Mouse (Mus musculus): ENCODE measurements around the gene Lzic. TPM values are rescaled to one million over a fixed set of nuclear protein-coding genes. Genes with fewer than 3 reads are reported as not detected.

Lzic gene
- polyA plus RNA-seq, 1 experiment, result 29.0 TPM

DNA sequence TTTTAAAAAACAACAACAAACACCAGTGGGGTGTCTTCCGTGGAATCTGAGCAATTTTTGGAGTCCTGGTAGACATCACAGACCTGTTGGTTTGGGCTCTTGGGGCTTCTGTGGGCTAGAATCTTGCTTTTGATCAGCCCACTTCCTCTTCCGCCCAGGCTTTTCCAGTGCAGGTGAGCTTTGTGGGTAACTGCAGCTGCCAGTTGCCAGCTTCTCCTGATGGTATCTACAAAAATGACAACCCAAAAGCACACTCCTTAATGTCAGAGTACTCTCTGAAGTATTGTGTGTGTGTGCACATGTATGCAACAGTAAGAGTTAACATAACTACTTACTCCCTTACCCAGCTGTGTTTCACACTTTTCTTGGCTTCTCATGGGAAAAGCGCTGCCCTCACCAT, 15.5 kb upstream of the Lzic start:
- no peak overlapping the region for H3K4me3 ChIP-seq (ENCODE audit: control insufficient read depth, insufficient read depth, low read length)
- peak; percentile 88 for DNase-seq
- TF ChIP-seq CTCF (IDR thresholded peaks at IDR 0.05; ENCODE audit: borderline replicate concordance, control insufficient read depth, extremely low read depth, insufficient read depth, low read length, poor library complexity) (no peak), POLR2A (IDR thresholded peaks at IDR 0.05; ENCODE audit: control insufficient read depth, extremely low read depth, insufficient read depth, low read length, poor library complexity) (no peak)
- 8% methylated on average over 3 of the region's 3 CpGs for whole genome bisulfite sequencing
- no peaks in the 10 kb centered on the region for H3K27me3 ChIP-seq (ENCODE audit: control insufficient read depth, insufficient read depth, low read length)
- peak overlapping the region; percentile 99 for H3K27ac ChIP-seq (ENCODE audit: control insufficient read depth, insufficient read depth, low read length)
- H3K4me1 ChIP-seq (replicated peaks; ENCODE audit: control insufficient read depth, insufficient read depth, low read length), result peaks cover 42% of the 10 kb centered on the region
- H3K36me3 ChIP-seq (ENCODE audit: control insufficient read depth, insufficient read depth, low read length), result 0 out of 2 replicates have a peak, but pooled peaks cover 3% of the 10 kb centered on the region

DNA sequence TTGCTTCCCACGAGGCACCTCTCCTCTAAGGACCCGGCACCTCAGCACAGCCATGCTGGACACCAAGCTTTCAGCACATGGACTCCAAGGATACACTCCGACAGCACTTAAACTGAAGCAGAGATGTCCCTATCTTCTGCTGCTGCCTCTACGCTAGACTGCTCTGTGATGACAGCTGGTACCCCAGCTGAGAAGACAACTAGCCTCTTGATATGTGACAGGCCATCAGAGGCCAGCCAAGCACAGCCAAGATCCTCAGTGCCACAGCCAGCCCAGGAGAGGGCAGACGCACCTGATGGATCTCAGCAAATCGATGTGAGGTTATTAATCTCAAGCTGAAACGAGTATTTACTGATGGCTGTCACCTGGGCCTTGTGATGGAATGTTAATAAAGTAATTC, 9.9 kb upstream of the Lzic start:
- H3K4me1 ChIP-seq (replicated peaks; ENCODE audit: control insufficient read depth, insufficient read depth, low read length), result peaks cover 12% of the 10 kb centered on the region
- 93% methylated on average over 7 of the region's 7 CpGs for WGBS
- TF ChIP-seq POLR2A (IDR thresholded peaks at IDR 0.05; ENCODE audit: control insufficient read depth, extremely low read depth, insufficient read depth, low read length, poor library complexity) (no peak), CTCF (IDR thresholded peaks at IDR 0.05; ENCODE audit: borderline replicate concordance, control insufficient read depth, extremely low read depth, insufficient read depth, low read length, poor library complexity) (no peak)
- H3K36me3 ChIP-seq (ENCODE audit: control insufficient read depth, insufficient read depth, low read length), result 0 out of 2 replicates have a peak, but pooled peaks cover 3% of the 10 kb centered on the region
- no peak overlapping the region for H3K27ac ChIP-seq (ENCODE audit: control insufficient read depth, insufficient read depth, low read length)
- H3K27me3 ChIP-seq (ENCODE audit: control insufficient read depth, insufficient read depth, low read length), result no peaks in the 10 kb centered on the region
- no peak overlapping the region for H3K4me3 ChIP-seq (ENCODE audit: control insufficient read depth, insufficient read depth, low read length)
- DNase-seq, result no peak

DNA sequence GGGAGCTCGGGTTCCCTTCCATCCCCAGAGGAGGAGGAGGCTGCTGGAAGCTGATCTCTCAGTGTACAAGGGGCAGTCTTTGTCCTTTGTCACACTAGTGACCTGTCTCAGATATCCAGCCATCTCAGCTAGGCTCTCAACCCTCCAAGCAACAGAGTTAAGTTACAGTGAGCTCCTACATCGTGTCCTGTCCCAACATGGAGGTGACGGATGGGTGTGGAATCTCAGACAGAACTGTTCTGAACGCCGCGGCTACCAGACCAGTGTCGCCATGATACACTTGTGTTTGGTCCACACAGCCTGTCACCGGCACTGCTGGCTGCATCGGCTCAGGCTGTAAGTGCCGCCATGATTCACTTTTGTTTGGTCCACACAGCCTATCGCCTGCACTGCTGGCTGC, 8.0 kb upstream of the Lzic start, which contains the start of gene Tmem274:
Tmem274 (plus strand) TSS at position 301 of the 400 bp plus-strand sequence.
- Histone ChIP-seq H3K27ac (ENCODE audit: control insufficient read depth, insufficient read depth, low read length) (no peak within 1 kb of the TSS), H3K4me1 (replicated peaks; ENCODE audit: control insufficient read depth, insufficient read depth, low read length) (peaks cover 2% of the 10 kb centered on the region; the same call in 1 of the 2 replicates), H3K4me3 (ENCODE audit: control insufficient read depth, insufficient read depth, low read length) (no peak within 1 kb of the TSS), H3K36me3 (ENCODE audit: control insufficient read depth, insufficient read depth, low read length) (0 out of 2 replicates have a peak, but pooled peaks cover 3% of the 10 kb centered on the region), H3K27me3 (ENCODE audit: control insufficient read depth, insufficient read depth, low read length) (no peaks in the 10 kb centered on the region)
- TF ChIP-seq POLR2A (IDR thresholded peaks at IDR 0.05; ENCODE audit: control insufficient read depth, extremely low read depth, insufficient read depth, low read length, poor library complexity) (no peak), CTCF (IDR thresholded peaks at IDR 0.05; ENCODE audit: borderline replicate concordance, control insufficient read depth, extremely low read depth, insufficient read depth, low read length, poor library complexity) (no peak)
- DNase-seq, result no peak
- WGBS, result 93% methylated on average over 11 of the region's 11 CpGs

DNA sequence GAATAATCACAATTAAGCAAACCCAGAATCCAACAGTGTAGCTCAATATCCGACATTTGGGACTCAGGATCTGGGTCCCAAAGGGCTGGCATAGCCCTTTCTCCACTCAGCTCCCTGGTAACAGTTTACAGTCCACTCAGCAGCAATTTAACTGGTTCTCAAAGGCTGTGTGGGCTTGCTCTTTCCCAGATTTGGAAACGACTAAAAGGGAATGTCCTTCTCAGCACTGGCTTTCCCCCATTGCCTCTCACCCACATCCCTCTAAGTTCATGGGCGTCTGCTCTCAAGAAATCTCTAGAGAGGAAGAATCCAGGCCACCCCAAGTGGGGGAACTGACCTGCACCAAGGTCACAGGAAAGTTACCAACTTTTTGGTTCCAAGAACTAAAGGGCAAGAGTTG, 463 bp upstream of the Lzic start:
- H3K27ac ChIP-seq (ENCODE audit: control insufficient read depth, insufficient read depth, low read length), result no peak overlapping the region
- TF ChIP-seq POLR2A (IDR thresholded peaks at IDR 0.05; ENCODE audit: control insufficient read depth, extremely low read depth, insufficient read depth, low read length, poor library complexity) (no peak), CTCF (IDR thresholded peaks at IDR 0.05; ENCODE audit: borderline replicate concordance, control insufficient read depth, extremely low read depth, insufficient read depth, low read length, poor library complexity) (no peak; the same call in 1 of the 2 replicates)
- DNase-seq, result no peak
- 65% methylated on average over 3 of the region's 3 CpGs for WGBS
- H3K4me3 ChIP-seq (ENCODE audit: control insufficient read depth, insufficient read depth, low read length), result peak overlapping the region; percentile 88
- H3K4me1 ChIP-seq (replicated peaks; ENCODE audit: control insufficient read depth, insufficient read depth, low read length), result peaks cover 9% of the 10 kb centered on the region
- H3K36me3 ChIP-seq (ENCODE audit: control insufficient read depth, insufficient read depth, low read length), result peaks cover 21% of the 10 kb centered on the region
- no peaks in the 10 kb centered on the region for H3K27me3 ChIP-seq (ENCODE audit: control insufficient read depth, insufficient read depth, low read length)

DNA sequence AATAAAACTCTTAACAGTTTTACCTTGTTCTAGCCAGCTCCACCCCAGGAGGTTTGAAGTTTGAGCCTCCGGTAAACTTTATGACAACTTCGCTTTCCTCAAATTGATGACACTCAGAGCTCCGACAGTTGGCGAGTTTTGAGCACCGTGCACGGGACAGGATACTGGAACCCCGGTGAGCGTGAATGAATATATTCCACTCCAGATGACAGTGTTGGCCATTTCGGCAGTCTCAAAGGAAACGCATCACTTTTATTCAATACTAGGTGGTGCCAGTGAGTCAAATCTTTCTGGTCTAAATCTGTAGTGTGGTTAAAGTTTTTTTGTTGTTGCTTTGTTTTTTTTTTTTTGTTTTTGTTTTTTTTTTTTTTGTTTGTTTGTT, 787 bp downstream of the Lzic start:
- Histone ChIP-seq H3K27ac (ENCODE audit: control insufficient read depth, insufficient read depth, low read length) (peak overlapping the region; percentile 74), H3K4me1 (replicated peaks; ENCODE audit: control insufficient read depth, insufficient read depth, low read length) (peaks cover 9% of the 10 kb centered on the region), H3K4me3 (ENCODE audit: control insufficient read depth, insufficient read depth, low read length) (peak overlapping the region; percentile 88), H3K36me3 (ENCODE audit: control insufficient read depth, insufficient read depth, low read length) (peaks cover 29% of the 10 kb centered on the region), H3K27me3 (ENCODE audit: control insufficient read depth, insufficient read depth, low read length) (no peaks in the 10 kb centered on the region)
- under 1% methylated on average over 10 of the region's 10 CpGs for WGBS
- peak; percentile 39 for DNase-seq
- TF ChIP-seq POLR2A (IDR thresholded peaks at IDR 0.05; ENCODE audit: control insufficient read depth, extremely low read depth, insufficient read depth, low read length, poor library complexity) (no peak), CTCF (IDR thresholded peaks at IDR 0.05; ENCODE audit: borderline replicate concordance, control insufficient read depth, extremely low read depth, insufficient read depth, low read length, poor library complexity) (no peak)

DNA sequence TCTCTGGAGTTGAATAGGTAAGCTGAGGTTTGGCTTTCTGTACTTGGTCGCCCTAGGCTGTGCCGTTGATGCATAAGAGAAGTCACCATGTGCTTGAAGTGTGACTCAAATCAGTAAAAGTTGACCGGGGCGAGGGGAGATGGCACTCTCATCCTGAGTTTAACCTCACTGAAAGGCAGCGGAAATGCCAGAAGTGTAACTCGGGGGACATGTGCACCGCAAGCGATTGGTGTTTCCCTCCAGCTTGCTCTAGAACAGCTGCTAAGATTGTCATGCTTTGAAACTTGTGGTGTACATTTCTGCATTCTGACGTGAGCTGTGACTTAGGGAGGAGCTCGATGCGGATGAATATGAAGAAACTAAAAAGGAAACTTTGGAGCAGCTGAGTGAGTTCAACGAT, 2.7 kb downstream of the Lzic start:
- Histone ChIP-seq H3K27ac (ENCODE audit: control insufficient read depth, insufficient read depth, low read length) (no peak overlapping the region), H3K4me3 (ENCODE audit: control insufficient read depth, insufficient read depth, low read length) (no peak overlapping the region), H3K36me3 (ENCODE audit: control insufficient read depth, insufficient read depth, low read length) (peaks cover 36% of the 10 kb centered on the region), H3K27me3 (ENCODE audit: control insufficient read depth, insufficient read depth, low read length) (no peaks in the 10 kb centered on the region), H3K4me1 (replicated peaks; ENCODE audit: control insufficient read depth, insufficient read depth, low read length) (peaks cover 9% of the 10 kb centered on the region)
- no peak for DNase-seq
- WGBS, result 97% methylated on average over 12 of the region's 12 CpGs
- no peak for TF ChIP-seq POLR2A (IDR thresholded peaks at IDR 0.05; ENCODE audit: control insufficient read depth, extremely low read depth, insufficient read depth, low read length, poor library complexity)
- TF ChIP-seq CTCF (IDR thresholded peaks at IDR 0.05; ENCODE audit: borderline replicate concordance, control insufficient read depth, extremely low read depth, insufficient read depth, low read length, poor library complexity), result no peak
